Mouse (Mus musculus) kidney, adult 18-20 months (tissue): ENCODE results near the gene Orm2.
A peak's percentile ranks its signal among the peaks of the same experiment; 100 is the strongest.

ENCODE experiments used
- DNase-seq: peaks from one replicate; pipeline ENCODE4 v3.0.0; 2021

Gene Orm2

GRCm38 (mm10) chr4:63362150-63362549 is at the start of gene Orm2:
TSS of gene Orm2 (plus strand) at chr4:63362449.
- no peak for DNase-seq

GRCm38 (mm10) chr4:63314063-63314462 is 48.2 kb upstream of the Orm2 start:
- DNase-seq = no peak

GRCm38 (mm10) chr4:63316076-63316746 is 46.0 kb upstream of the Orm2 start:
- no peak for DNase-seq

- DNase-seq = peak; percentile 69
Observed at GRCm38 (mm10) chr4:63319566-63319965, 42.7 kb upstream of the Orm2 start.

- no peak for DNase-seq
Observed at GRCm38 (mm10) chr4:63323275-63323815, 38.9 kb upstream of the Orm2 start.

- no peak for DNase-seq
Observed at GRCm38 (mm10) chr4:63333403-63333802, 28.8 kb upstream of the Orm2 start.

GRCm38 (mm10) chr4:63338414-63339076 is 23.7 kb upstream of the Orm2 start:
- DNase-seq = no peak

- no peak for DNase-seq
Observed at GRCm38 (mm10) chr4:63342491-63342890, 19.8 kb upstream of the Orm2 start.

GRCm38 (mm10) chr4:63343608-63344007 is 18.6 kb upstream of the Orm2 start:
- DNase-seq = no peak

- no peak for DNase-seq
Observed at GRCm38 (mm10) chr4:63344295-63344694, 18.0 kb upstream of the Orm2 start, which contains the start of gene Orm1. TSS of gene Orm1 (plus strand) at chr4:63344560.

- DNase-seq = no peak
Observed at GRCm38 (mm10) chr4:63345261-63345660, 17.0 kb upstream of the Orm2 start.

- DNase-seq = no peak
Observed at GRCm38 (mm10) chr4:63346659-63347058, 15.6 kb upstream of the Orm2 start.

- DNase-seq = no peak
Observed at GRCm38 (mm10) chr4:63348524-63348923, 13.7 kb upstream of the Orm2 start.

GRCm38 (mm10) chr4:63355877-63356665 is 6.2 kb upstream of the Orm2 start, which contains the start of gene Orm3:
TSS of gene Orm3 (plus strand) at chr4:63356162.
- no peak for DNase-seq

GRCm38 (mm10) chr4:63356981-63357570 is 5.2 kb upstream of the Orm2 start:
- DNase-seq = no peak

- DNase-seq = no peak
Observed at GRCm38 (mm10) chr4:63359861-63360260, 2.4 kb upstream of the Orm2 start.

- DNase-seq = peak; percentile 89
Observed at GRCm38 (mm10) chr4:63368577-63368976, 6.3 kb downstream of the Orm2 start.

- no peak for DNase-seq
Observed at GRCm38 (mm10) chr4:63370897-63371296, 8.6 kb downstream of the Orm2 start.

GRCm38 (mm10) chr4:63371890-63372289 is 9.6 kb downstream of the Orm2 start:
- peak; percentile 19 for DNase-seq

- DNase-seq = no peak
Observed at GRCm38 (mm10) chr4:63373404-63373803, 11.2 kb downstream of the Orm2 start.

- no peak for DNase-seq
Observed at GRCm38 (mm10) chr4:63374331-63374730, 12.1 kb downstream of the Orm2 start.

- no peak for DNase-seq
Observed at GRCm38 (mm10) chr4:63375367-63375766, 13.1 kb downstream of the Orm2 start.

GRCm38 (mm10) chr4:63377483-63377882 is 15.2 kb downstream of the Orm2 start:
- DNase-seq = no peak
